Mouse (Mus musculus) cerebellum, postnatal 25 days (tissue): ENCODE measurements around the gene Chuk.

ENCODE experiments used
- DNase-seq, 2 experiments: peaks; one replicate each; pipeline ENCODE4 v3.0.0; 2021; ENCODE audit warnings: mixed read lengths in 2 of 2

Gene Chuk

GRCm38 (mm10) chr19:44107661-44108521, 611 bp upstream of the Chuk start:
- peak in 1 of 2 experiments; percentile 10 for DNase-seq

GRCm38 (mm10) chr19:44104393-44104792, 2.9 kb downstream of the Chuk start:
- no peak for DNase-seq

DNA sequence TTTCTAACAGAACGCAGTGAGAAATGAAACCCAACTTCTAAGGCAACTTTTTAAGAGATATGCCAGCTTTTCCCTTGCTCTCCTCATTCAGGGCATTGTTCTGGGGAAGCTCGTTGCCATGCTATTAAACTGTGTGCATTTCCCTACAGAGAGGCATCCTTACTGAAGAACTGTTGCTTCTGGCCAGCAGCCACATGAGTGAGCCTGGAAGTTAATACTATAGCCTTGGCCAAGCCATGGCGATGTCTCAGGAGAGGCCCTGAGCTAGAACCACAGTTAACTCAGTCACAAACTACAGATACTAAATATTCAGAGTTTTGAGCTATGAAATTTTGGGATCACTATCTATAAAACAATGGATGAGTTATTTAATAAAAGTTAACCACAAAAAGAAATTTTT, 4.3 kb downstream of the Chuk start:
- no peak for DNase-seq

GRCm38 (mm10) chr19:44100840-44101239, 6.4 kb downstream of the Chuk start:
- no peak for DNase-seq

- DNase-seq, result no peak
These were observed 21.0 kb downstream of the Chuk start for GRCm38 (mm10) chr19:44086278-44086677.

GRCm38 (mm10) chr19:44080920-44081319, 26.4 kb downstream of the Chuk start:
- DNase-seq, result no peak

GRCm38 (mm10) chr19:44080023-44080422, 27.3 kb downstream of the Chuk start:
- DNase-seq, result no peak

- no peak for DNase-seq
These were observed 30.3 kb downstream of the Chuk start for GRCm38 (mm10) chr19:44077024-44077423.

DNA sequence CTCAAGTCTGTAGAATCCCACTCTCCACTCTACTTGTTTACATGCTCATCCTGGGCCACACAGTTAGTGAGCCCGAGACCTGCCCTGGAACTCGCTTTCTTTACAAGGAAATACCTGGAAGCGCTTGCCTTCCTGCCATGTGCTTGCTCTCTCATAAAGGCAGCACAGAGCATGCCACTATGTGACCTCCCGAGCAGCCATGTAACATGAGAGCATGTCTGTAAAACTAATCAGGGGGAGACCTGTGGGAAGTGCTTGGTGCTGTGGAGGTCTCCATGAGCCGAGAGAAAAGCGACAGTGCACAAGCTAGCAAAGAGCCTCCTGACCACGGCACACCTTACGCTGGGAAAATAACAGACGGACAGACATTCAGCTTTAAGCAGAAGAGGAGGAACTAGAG, 30.8 kb downstream of the Chuk start:
- no peak for DNase-seq

DNA sequence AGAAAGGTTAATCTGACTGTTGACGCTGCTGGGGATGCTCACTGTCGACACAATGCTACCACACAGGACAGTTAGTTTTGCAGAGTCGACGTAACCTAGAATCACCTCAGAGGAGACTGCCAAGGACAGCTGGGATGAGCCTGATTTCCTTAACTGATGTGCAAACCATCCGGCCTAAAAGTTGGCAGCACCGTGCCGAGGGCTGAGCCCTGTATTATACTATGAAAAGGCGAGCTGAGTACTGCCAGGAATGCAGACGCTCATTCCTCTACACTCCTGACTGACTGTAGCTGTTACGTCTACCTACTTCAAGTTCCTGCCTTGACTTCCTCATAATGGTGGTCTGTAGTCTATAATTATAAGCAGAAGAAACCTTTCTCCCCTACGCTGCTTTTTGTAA, 32.3 kb downstream of the Chuk start:
- no peak for DNase-seq

- DNase-seq, result no peak
These were observed 36.1 kb downstream of the Chuk start for GRCm38 (mm10) chr19:44071166-44071565.

DNA sequence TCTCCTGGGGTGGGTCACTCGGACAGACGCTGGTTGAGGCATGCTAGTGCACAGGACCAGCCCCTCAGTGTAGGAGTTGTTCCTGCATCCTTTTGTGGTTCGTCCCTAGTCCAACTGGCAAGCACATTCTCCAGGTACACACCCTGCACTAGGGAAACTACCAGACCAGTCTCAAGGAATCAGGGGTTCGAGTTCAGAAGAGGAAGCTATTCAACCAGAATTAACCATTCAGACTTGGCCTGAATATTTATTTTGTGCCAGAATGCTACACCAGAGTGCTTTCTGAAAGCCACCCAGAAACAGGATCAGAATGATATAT, 37.4 kb downstream of the Chuk start:
- no peak for DNase-seq

GRCm38 (mm10) chr19:44069121-44069913, 38.0 kb downstream of the Chuk start, which contains the start of gene Erlin1:
Gene Erlin1 (minus strand): TSS chr19:44069785.
- DNase-seq, result peak; percentile 94 to 98

- no peak for DNase-seq
These were observed 39.0 kb downstream of the Chuk start for GRCm38 (mm10) chr19:44068232-44068631.

DNA sequence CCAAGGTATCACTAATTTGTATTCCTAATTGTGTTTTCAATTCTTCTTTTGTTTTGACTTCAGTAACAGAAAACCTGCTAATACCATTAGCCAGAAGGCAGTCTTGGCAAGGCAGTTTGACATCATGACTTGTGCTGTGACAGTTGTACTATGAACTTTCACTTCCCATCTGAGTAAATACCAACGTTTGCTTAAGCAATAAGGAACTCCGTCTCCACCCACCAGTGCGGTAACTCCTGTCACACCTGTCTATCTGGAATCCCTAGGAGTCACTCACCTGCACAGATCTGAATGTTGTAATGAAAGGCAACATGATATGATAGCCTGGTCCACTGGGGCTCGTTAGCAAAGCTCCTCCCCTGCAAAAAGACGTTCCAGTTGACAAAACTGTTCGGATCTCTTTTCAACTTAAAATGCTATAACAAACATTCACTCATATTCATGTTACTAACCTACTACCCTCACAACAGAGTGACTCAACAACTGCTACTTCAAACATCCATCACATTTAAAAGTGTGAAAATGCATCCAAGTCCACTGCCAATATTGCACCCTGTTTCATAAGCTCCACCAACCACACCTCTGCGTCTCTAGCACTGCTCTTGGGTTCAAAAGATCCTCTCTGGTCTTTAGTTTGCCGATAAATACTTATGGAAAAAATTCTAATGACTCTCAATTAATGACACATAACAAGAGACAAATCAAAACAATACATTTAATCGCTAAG, 39.8 kb downstream of the Chuk start:
- DNase-seq, result no peak

- no peak for DNase-seq
These were observed 42.5 kb downstream of the Chuk start for GRCm38 (mm10) chr19:44064734-44065133.

DNA sequence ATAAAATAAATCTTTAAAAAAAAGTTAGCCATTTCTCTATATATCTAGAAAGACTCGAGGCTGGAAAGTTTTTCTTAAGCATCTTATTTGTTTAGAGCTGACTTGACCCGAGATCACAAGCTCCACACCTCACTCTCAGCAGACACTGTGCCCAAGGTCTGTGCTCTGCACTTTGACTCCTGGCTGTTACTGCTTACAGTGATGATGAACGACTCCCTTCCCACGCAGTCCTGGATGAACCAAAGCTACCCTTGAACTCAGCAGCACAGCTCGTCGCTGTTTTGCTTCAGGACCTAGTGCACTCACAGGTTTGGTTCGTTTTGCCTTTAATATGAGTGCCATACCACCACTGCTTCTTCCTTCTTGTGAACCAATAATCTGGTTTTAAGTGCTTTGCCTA, 43.5 kb downstream of the Chuk start:
- no peak for DNase-seq

GRCm38 (mm10) chr19:44060226-44060625, 47.1 kb downstream of the Chuk start:
- DNase-seq, result no peak

GRCm38 (mm10) chr19:44055173-44055826, 52.0 kb downstream of the Chuk start:
- no peak for DNase-seq

DNA sequence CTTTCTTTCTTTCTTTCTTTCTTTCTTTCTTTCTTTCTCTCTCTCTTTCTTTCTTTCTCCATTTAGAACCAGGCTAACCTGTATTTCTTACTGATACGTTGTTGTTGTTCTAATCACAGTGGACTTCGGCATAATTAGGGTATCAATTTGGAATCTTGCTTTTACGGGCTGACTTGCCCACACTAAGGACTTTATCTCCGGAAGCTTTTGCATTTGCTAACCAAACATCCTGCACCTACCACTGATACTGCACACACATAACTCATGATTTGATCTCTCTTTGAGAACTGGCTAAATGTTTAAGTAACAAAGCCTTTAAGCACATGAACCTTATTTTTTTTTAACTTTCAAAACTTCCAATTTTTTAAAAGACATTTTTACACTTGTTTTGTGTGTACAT, 56.9 kb downstream of the Chuk start:
- no peak for DNase-seq

- DNase-seq, result no peak
These were observed 58.0 kb downstream of the Chuk start for GRCm38 (mm10) chr19:44049282-44049681.

DNA sequence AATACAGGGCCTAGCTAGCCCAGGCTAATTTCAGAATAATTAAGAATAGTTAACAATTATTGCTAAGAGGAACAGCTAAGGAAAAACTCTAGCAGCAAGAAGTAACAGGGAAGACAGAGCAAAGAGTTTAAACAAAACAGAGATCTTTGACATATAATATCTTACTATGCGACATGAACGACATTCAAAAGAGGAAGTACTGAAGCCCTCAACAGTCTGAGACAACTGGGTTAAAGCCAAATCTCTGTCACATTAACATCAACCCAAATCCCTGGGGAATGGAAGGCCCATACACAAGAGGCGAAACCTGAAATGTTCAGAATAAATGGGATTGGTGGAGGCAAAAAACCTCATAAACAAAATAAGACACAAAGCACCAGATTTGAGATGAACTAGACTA, 61.4 kb downstream of the Chuk start:
- no peak for DNase-seq

- DNase-seq, result no peak
These were observed 65.2 kb downstream of the Chuk start for GRCm38 (mm10) chr19:44042121-44042520.
